Mouse (Mus musculus) macrophage (primary cell): ENCODE measurements around the gene Fam161a. TPM values are rescaled to one million over a fixed set of nuclear protein-coding genes. Genes with fewer than 3 reads are reported as not detected.
A peak's percentile ranks its signal among the peaks of the same experiment; 100 is the strongest.

Experiments used
- H3K27ac ChIP-seq: fragments of 350-480 bp; formaldehyde crosslinking; 2 replicates; pipeline ENCODE4 v1.9.0; 2021
- H3K36me3 ChIP-seq: fragments of 350-480 bp; formaldehyde crosslinking; 2 replicates; pipeline ENCODE4 v1.9.0; 2021; ENCODE audit errors: inconsistent target
- H3K4me3 ChIP-seq: fragments of 350-480 bp; formaldehyde crosslinking; 2 replicates; pipeline ENCODE4 v1.9.0; 2021; ENCODE audit errors: inconsistent target
- H3K79me2 ChIP-seq: fragments of 350-480 bp; formaldehyde crosslinking; 2 replicates; pipeline ENCODE4 v1.9.0; 2021; ENCODE audit errors: inconsistent target
- WGBS: methylation state at CpG from one replicate; pipeline ENCODE4 v1.1.7; 2026; ENCODE audit warnings: inconsistent platforms; ENCODE audit not compliant: missing documents; 5-methylcytosine and 5-hydroxymethylcytosine counted together
- polyA plus RNA-seq: library from polyadenylated mRNA; stranded (reverse); fragments of 250-400 nt; gene quantifications from 3 replicates; pipeline ENCODE4 v1.2.4, GENCODE M21; 2018; ENCODE audit warnings: inconsistent platforms

Gene Fam161a
- polyA plus RNA-seq, 1 experiment from 2014 or later, result 1.7 TPM

GRCm38 (mm10) chr11:23008181-23008823 is 971 bp downstream of the Fam161a start:
- under 1% methylated on average over 35 of the region's 40 CpGs for WGBS
- H3K27ac ChIP-seq, result peak overlapping the region; percentile 57

GRCm38 (mm10) chr11:23008824-23009200 is 1.5 kb downstream of the Fam161a start:
- no peaks in the 10 kb centered on the region for H3K79me2 ChIP-seq
- H3K27ac ChIP-seq, result peak overlapping the region; percentile 47
- peaks cover 8% of the 10 kb centered on the region for H3K36me3 ChIP-seq
- 35% methylated on average over 4 of the region's 4 CpGs for WGBS
- H3K4me3 ChIP-seq, result peak overlapping the region; percentile 63

More at GRCm38 (mm10) chr11:23008181-23008823, 971 bp downstream of the Fam161a start:
- peaks cover 13% of the 10 kb centered on the region for H3K36me3 ChIP-seq
- no peaks in the 10 kb centered on the region for H3K79me2 ChIP-seq
- H3K4me3 ChIP-seq, result peak overlapping the region; percentile 63

- Histone ChIP-seq H3K79me2 (no peaks in the 10 kb centered on the region), H3K27ac (no peak overlapping the region), H3K4me3 (no peak overlapping the region), H3K36me3 (no peaks in the 10 kb centered on the region)
- no CpG with 5 or more reads among the region's 1 CpGs for WGBS
Measured at GRCm38 (mm10) chr11:23013096-23013495, 5.8 kb downstream of the Fam161a start.

- Histone ChIP-seq H3K27ac (no peak overlapping the region), H3K36me3 (no peaks in the 10 kb centered on the region), H3K4me3 (no peak overlapping the region), H3K79me2 (no peaks in the 10 kb centered on the region)
- 92% methylated on average over 4 of the region's 4 CpGs for WGBS
Measured at GRCm38 (mm10) chr11:23013580-23014294, 6.4 kb downstream of the Fam161a start.

GRCm38 (mm10) chr11:23014996-23015395 is 7.7 kb downstream of the Fam161a start:
- H3K79me2 ChIP-seq, result no peaks in the 10 kb centered on the region
- H3K4me3 ChIP-seq, result no peak overlapping the region
- 83% methylated on average over 6 of the region's 6 CpGs for WGBS
- no peaks in the 10 kb centered on the region for H3K36me3 ChIP-seq
- no peak overlapping the region for H3K27ac ChIP-seq

GRCm38 (mm10) chr11:23017943-23018342 is 10.6 kb downstream of the Fam161a start:
- Histone ChIP-seq H3K79me2 (no peaks in the 10 kb centered on the region), H3K36me3 (no peaks in the 10 kb centered on the region), H3K27ac (no peak overlapping the region), H3K4me3 (no peak overlapping the region)
- 67% methylated on average over 4 of the region's 4 CpGs for WGBS

GRCm38 (mm10) chr11:23020116-23020770 is 12.9 kb downstream of the Fam161a start:
- no peak overlapping the region for H3K27ac ChIP-seq
- H3K4me3 ChIP-seq, result no peak overlapping the region
- no peaks in the 10 kb centered on the region for H3K36me3 ChIP-seq
- 88% methylated on average over 24 of the region's 24 CpGs for WGBS
- no peaks in the 10 kb centered on the region for H3K79me2 ChIP-seq

GRCm38 (mm10) chr11:23020841-23021240 is 13.5 kb downstream of the Fam161a start:
- Histone ChIP-seq H3K4me3 (no peak overlapping the region), H3K79me2 (no peaks in the 10 kb centered on the region), H3K27ac (no peak overlapping the region), H3K36me3 (no peaks in the 10 kb centered on the region)
- 96% methylated on average over 14 of the region's 14 CpGs for WGBS

- no peak overlapping the region for H3K4me3 ChIP-seq
- WGBS, result 78% methylated on average over 2 of the region's 2 CpGs
- no peaks in the 10 kb centered on the region for H3K79me2 ChIP-seq
Measured at GRCm38 (mm10) chr11:23023155-23023554, 15.8 kb downstream of the Fam161a start.

GRCm38 (mm10) chr11:23024169-23024568 is 16.8 kb downstream of the Fam161a start:
- H3K36me3 ChIP-seq, result no peaks in the 10 kb centered on the region
- WGBS, result 44% methylated on average over 3 of the region's 3 CpGs
- H3K27ac ChIP-seq, result no peak overlapping the region
- H3K79me2 ChIP-seq, result no peaks in the 10 kb centered on the region
- no peak overlapping the region for H3K4me3 ChIP-seq

More at GRCm38 (mm10) chr11:23023155-23023554, 15.8 kb downstream of the Fam161a start:
- Histone ChIP-seq H3K27ac (no peak overlapping the region), H3K36me3 (no peaks in the 10 kb centered on the region)

- Histone ChIP-seq H3K79me2 (no peaks in the 10 kb centered on the region), H3K4me3 (no peak overlapping the region), H3K36me3 (no peaks in the 10 kb centered on the region), H3K27ac (no peak overlapping the region)
- 90% methylated on average over 3 of the region's 3 CpGs for WGBS
Measured at GRCm38 (mm10) chr11:23028957-23029356, 21.6 kb downstream of the Fam161a start.

- Histone ChIP-seq H3K27ac (no peak overlapping the region), H3K79me2 (no peaks in the 10 kb centered on the region), H3K4me3 (no peak overlapping the region), H3K36me3 (no peaks in the 10 kb centered on the region)
- WGBS, result 95% methylated on average over 6 of the region's 6 CpGs
Measured at GRCm38 (mm10) chr11:23029399-23029798, 22.1 kb downstream of the Fam161a start.

GRCm38 (mm10) chr11:23047252-23047651 is 39.9 kb downstream of the Fam161a start:
- WGBS, result 39% methylated on average over 5 of the region's 5 CpGs
- H3K36me3 ChIP-seq, result no peaks in the 10 kb centered on the region
- no peak overlapping the region for H3K4me3 ChIP-seq
- H3K27ac ChIP-seq, result no peak overlapping the region
- H3K79me2 ChIP-seq, result no peaks in the 10 kb centered on the region

- no peak overlapping the region for H3K4me3 ChIP-seq
- no peak overlapping the region for H3K27ac ChIP-seq
- WGBS, result 22% methylated on average over 19 of the region's 20 CpGs
- H3K79me2 ChIP-seq, result no peaks in the 10 kb centered on the region
- H3K36me3 ChIP-seq, result no peaks in the 10 kb centered on the region
Measured at GRCm38 (mm10) chr11:23047663-23048582, 40.6 kb downstream of the Fam161a start.
